Mouse (Mus musculus) sigmoid colon, adult 10 weeks (tissue): Measurements from ENCODE around the gene Gm6377. TPM values are rescaled to one million over a fixed set of nuclear protein-coding genes. Genes with fewer than 3 reads are reported as not detected.

Experiments used
- polyA plus RNA-seq: library from polyadenylated mRNA; stranded (reverse); fragments of 350-450 nt; fragmentation: Illumina TruSeq; extraction: RNeasy Lipid Tissue Mini Kit (QIAGEN cat#74804); gene quantifications from one replicate; pipeline ENCODE4 v1.2.3, GENCODE M21; 2014; ENCODE audit warnings: low read depth, low replicate concordance

Gm6377 gene
- polyA plus RNA-seq = 5.0 TPM

GRCm38 (mm10) chrX:109196468-109196867, at the start of gene Gm6377:
Gene Gm6377 (plus strand): TSS chrX:109196756.

Other genes with a start within 250 kb of the Gm6377 start
- gene Hmgn5, start 183.4 kb upstream of the Gm6377 start, polyA plus RNA-seq = 205 TPM
- gene Sh3bgrl, start 101.4 kb upstream of the Gm6377 start, polyA plus RNA-seq = 570 TPM